Mouse (Mus musculus): ENCODE results near the gene Il2rg. TPM values are rescaled to one million over a fixed set of nuclear protein-coding genes. Genes with fewer than 3 reads are reported as not detected.

Il2rg gene
- polyA plus RNA-seq, 1 experiment from 2014 or later = 19.5 TPM

DNA sequence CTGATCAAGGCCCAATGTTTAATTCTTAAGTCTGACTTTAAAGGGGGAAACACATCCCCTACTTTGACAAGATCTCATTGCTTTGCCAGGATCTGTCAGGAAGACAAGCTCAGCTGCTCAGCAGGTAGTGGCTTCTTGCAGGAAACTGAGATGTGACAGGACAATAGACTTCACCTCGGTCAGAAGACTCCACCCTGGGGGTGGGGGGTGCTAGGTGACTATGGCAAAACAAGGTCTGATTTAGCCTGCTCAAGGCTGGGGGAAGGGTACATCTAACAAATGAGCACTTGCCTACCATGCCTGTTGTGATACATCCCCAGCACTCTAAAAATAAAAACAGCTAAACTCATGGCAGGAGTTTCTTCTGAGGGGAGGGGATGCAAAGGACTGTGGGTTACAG lies 23.0 kb downstream of the Il2rg start:
- Histone ChIP-seq H3K4me1 (ENCODE audit: control insufficient read depth, insufficient read depth, low read length) (no peaks in the 10 kb centered on the region), H3K4me2 (replicated peaks; ENCODE audit: low read depth, low read length) (no peak overlapping the region), H3K9me3 (ENCODE audit: control insufficient read depth, low read length) (no peaks in the 10 kb centered on the region), H3K4me3 (ENCODE audit: low read length) (no peak overlapping the region), H3K27ac (ENCODE audit: low read depth, low read length) (no peak overlapping the region), H3K9ac (ENCODE audit: low read depth, low read length) (no peak overlapping the region), H3K27me3 (ENCODE audit: control insufficient read depth, insufficient read depth, low read length) (no peaks in the 10 kb centered on the region), H3K36me3 (ENCODE audit: control insufficient read depth, insufficient read depth, low read length) (no peaks in the 10 kb centered on the region)
- ATAC-seq (ENCODE audit: low FRiP score, low TSS enrichment) = no peak
- 24% methylated on average over 1 of the region's 1 CpGs for WGBS

DNA sequence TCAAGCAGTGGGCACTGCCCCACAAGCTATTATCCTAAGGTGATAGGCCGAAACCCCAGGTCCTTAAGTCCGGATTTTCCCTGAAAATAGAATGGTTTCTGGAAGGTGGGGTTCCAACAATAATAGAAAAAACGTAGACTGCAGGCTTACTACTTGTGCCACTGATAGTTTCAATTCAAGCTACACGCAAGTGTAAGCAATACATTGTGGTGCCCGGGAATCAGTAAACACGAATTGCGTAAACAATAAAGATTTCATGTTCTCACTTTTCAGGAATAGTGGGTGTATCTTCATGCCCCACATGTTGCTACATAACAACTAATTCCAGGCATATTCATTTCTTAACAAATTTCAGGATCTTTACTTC lies 45.3 kb downstream of the Il2rg start:
- Histone ChIP-seq H3K4me1 (ENCODE audit: control insufficient read depth, insufficient read depth, low read length) (no peaks in the 10 kb centered on the region), H3K36me3 (ENCODE audit: control insufficient read depth, insufficient read depth, low read length) (no peaks in the 10 kb centered on the region; the same call in 1 of the 2 replicates), H3K4me3 (ENCODE audit: low read length) (peak overlapping the region; percentile 57), H3K9ac (ENCODE audit: low read depth, low read length) (no peak overlapping the region), H3K9me3 (ENCODE audit: control insufficient read depth, low read length) (no peaks in the 10 kb centered on the region), H3K27me3 (ENCODE audit: control insufficient read depth, insufficient read depth, low read length) (no peaks in the 10 kb centered on the region), H3K4me2 (replicated peaks; ENCODE audit: low read depth, low read length) (peak overlapping the region; percentile 36), H3K27ac (ENCODE audit: low read depth, low read length) (no peak overlapping the region)
- no peak; the same call in 1 of the 2 replicates for ATAC-seq (ENCODE audit: low FRiP score, low TSS enrichment)
- WGBS = 36% methylated on average over 7 of the region's 7 CpGs

DNA sequence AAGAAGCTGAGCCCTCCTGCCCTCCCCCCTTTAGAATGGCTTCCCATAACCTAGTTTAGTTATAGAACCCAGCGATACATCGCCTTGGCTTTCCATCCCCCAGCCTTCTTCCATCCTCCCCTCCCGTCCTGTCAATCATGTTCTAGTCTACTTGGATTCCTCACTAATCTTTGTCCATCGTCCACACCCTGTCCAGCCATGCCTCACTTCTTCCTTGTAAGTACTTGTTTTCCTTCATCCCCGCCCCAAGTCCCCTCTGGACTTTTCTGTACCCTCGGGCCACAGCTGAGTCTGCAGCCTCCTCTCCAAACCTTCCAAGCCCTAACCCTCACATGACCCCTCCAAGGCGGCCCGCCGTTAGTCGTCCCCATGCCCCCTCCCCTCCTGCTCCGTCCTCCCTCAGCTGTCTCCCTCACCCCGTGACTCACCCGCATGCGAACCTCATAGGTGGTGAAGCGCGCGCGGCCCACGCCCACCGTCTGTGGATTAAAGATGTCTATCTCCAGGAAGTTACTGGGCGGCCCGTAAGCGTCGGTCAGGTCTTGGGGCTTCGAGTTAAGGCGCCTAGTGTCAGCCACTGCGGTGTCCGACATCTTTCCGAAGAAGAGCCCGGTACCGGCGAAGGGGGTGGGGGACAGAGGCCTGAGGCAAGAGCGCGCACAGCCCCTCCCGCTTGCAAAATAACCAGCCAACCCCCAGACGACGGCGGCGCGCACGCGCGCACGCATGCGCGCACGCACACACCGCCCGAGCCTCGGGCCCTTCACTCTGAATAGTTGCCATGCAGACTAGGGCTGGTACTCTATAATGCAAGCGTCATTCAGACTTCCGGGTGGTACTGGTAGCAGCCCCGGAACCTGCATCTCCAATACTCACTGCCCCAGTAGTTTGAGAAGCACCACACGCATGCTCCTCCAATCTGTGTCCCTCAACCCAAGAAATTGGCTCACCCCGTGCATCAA lies 45.9 kb downstream of the Il2rg start, which contains the start of gene Snx12:
Gene Snx12, minus strand, starts transcription at position 730 of the 962 bp plus-strand sequence.
- Histone ChIP-seq H3K4me1 (ENCODE audit: control insufficient read depth, insufficient read depth, low read length) (no peaks in the 10 kb centered on the region), H3K4me2 (replicated peaks; ENCODE audit: low read depth, low read length) (peak within 1 kb of the TSS; percentile 51), H3K9me3 (ENCODE audit: control insufficient read depth, low read length) (no peaks in the 10 kb centered on the region), H3K27me3 (ENCODE audit: control insufficient read depth, insufficient read depth, low read length) (no peaks in the 10 kb centered on the region), H3K36me3 (ENCODE audit: control insufficient read depth, insufficient read depth, low read length) (no peaks in the 10 kb centered on the region; the same call in 1 of the 2 replicates), H3K27ac (ENCODE audit: low read depth, low read length) (peak within 1 kb of the TSS; percentile 59; the same call in 1 of the 2 replicates), H3K4me3 (ENCODE audit: low read length) (peak within 1 kb of the TSS; percentile 57), H3K9ac (ENCODE audit: low read depth, low read length) (peak within 1 kb of the TSS; percentile 64)
- peak; percentile 97 for ATAC-seq (ENCODE audit: low FRiP score, low TSS enrichment)
- WGBS = 21% methylated on average over 55 of the region's 55 CpGs

Other genes starting within 250 kb of the Il2rg start
- not detected in 2 replicates for gene Tex11, start 208.6 kb downstream of the Il2rg start, polyA plus RNA-seq (2014; fragmentation: Nextera tagmentation; extraction: Ambion mirVana)
- gene Slc7a3, start 182.2 kb downstream of the Il2rg start, polyA plus RNA-seq (2014; fragmentation: Nextera tagmentation; extraction: Ambion mirVana) = 2.2 and 2.3 TPM in 2 replicates
- 43.1 and 52.6 TPM in 2 replicates for gene Snx12, start 45.7 kb downstream of the Il2rg start, polyA plus RNA-seq (2014; fragmentation: Nextera tagmentation; extraction: Ambion mirVana)
- 3.9 and 6.3 TPM in 2 replicates for gene Foxo4, start 13.7 kb downstream of the Il2rg start, polyA plus RNA-seq (2014; fragmentation: Nextera tagmentation; extraction: Ambion mirVana)
- gene Gm614, start 4.3 kb downstream of the Il2rg start, polyA plus RNA-seq (2014; fragmentation: Nextera tagmentation; extraction: Ambion mirVana) = 0.30 TPM in 1 of 2 replicates, not detected in the other
- not detected in 2 replicates for gene Gm20489, start 768 bp upstream of the Il2rg start, polyA plus RNA-seq (2014; fragmentation: Nextera tagmentation; extraction: Ambion mirVana)
- gene Med12, start 5.8 kb upstream of the Il2rg start, polyA plus RNA-seq (2014; fragmentation: Nextera tagmentation; extraction: Ambion mirVana) = 42.0 and 51.5 TPM in 2 replicates
- 3.7 and 7.8 TPM in 2 replicates for gene Nlgn3, start 30.9 kb upstream of the Il2rg start, polyA plus RNA-seq (2014; fragmentation: Nextera tagmentation; extraction: Ambion mirVana)
- gene Gjb1, start 108.1 kb upstream of the Il2rg start, polyA plus RNA-seq (2014; fragmentation: Nextera tagmentation; extraction: Ambion mirVana) = 8.8 and 10.2 TPM in 2 replicates
- 23.4 and 32.0 TPM in 2 replicates for gene Zmym3, start 152.6 kb upstream of the Il2rg start, polyA plus RNA-seq (2014; fragmentation: Nextera tagmentation; extraction: Ambion mirVana)
- gene Nono, start 161.1 kb upstream of the Il2rg start, polyA plus RNA-seq (2014; fragmentation: Nextera tagmentation; extraction: Ambion mirVana) = 403 and 456 TPM in 2 replicates
- 1.7 and 2.2 TPM in 2 replicates for gene Itgb1bp2, start 180.8 kb upstream of the Il2rg start, polyA plus RNA-seq (2014; fragmentation: Nextera tagmentation; extraction: Ambion mirVana)

Data from kidney, embryonic 14.5 days (tissue).